Mouse (Mus musculus): Measurements from ENCODE around the gene Itsn1. TPM values are rescaled to one million over a fixed set of nuclear protein-coding genes. Genes with fewer than 3 reads are reported as not detected.

Itsn1 gene
- polyA plus RNA-seq, 2 experiments = 24.8 to 46.6 TPM

DNA sequence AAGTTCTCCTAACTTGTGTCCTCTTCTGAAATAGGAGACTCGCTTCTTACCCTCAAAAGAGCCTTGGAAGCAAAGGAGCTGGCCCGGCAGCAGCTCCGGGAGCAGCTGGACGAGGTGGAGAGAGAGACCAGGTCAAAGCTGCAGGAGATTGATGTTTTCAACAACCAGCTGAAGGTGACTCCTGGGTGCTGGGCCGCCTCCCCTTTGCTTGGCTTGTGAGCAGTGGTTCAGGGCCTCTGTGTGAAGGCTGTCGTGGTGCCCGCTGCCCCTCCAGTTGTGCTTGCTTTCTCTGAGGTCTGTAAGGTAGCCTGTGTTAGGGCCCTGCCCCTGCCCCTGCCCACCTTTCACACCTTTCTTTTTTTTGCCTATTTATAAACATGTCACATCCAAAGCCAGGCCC, 99.1 kb downstream of the Itsn1 start:
- no peaks in the 10 kb centered on the region for H3K4me1 ChIP-seq (ENCODE audit: control insufficient read depth, insufficient read depth, low read length)
- no peak overlapping the region for H3K4me3 ChIP-seq (replicated peaks; ENCODE audit: low read length)
- no peak overlapping the region for H3K4me2 ChIP-seq (replicated peaks; ENCODE audit: low read depth, low read length, severe bottlenecking)
- no peaks in the 10 kb centered on the region for H3K27me3 ChIP-seq (ENCODE audit: control insufficient read depth, insufficient read depth, low read length)
- H3K27ac ChIP-seq (replicated peaks; ENCODE audit: low read depth, low read length) = no peak overlapping the region
- 85% methylated on average over 7 of the region's 7 CpGs for WGBS
- no peak for DNase-seq (ENCODE audit: low spot score)
- H3K9ac ChIP-seq (ENCODE audit: low read depth, low read length, severe bottlenecking) = no peak overlapping the region
- ATAC-seq (ENCODE audit: low FRiP score, low read depth) = no peak
- TF ChIP-seq POLR2A (IDR thresholded peaks at IDR 0.05; ENCODE audit: borderline replicate concordance, extremely low read depth, insufficient read depth, insufficient read length) = no peak
- peaks cover 39% of the 10 kb centered on the region for H3K36me3 ChIP-seq (ENCODE audit: control insufficient read depth, insufficient read depth, low read length)
- no peaks in the 10 kb centered on the region for H3K9me3 ChIP-seq (ENCODE audit: control insufficient read depth, low read length)

DNA sequence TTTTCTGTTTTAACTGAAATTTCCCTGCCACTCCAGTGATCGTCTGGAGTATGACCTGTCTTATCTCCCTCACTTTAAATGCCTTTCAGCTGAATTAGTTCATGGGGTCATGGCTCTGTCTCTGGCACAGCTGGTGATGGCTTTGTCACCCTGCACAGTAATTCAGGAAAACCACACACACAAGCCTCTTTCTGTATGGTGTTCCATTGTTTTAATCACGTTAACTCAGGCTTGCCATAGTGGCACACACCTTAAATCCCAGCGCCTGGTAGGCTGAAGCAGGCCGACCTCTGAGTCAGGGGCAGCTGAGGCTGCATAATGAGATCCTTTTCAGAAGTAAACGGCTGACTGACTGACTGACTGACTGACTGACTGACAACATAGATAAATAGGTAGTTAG, 99.5 kb downstream of the Itsn1 start:
- H3K27ac ChIP-seq (replicated peaks; ENCODE audit: low read depth, low read length) = no peak overlapping the region
- no peaks in the 10 kb centered on the region for H3K4me1 ChIP-seq (ENCODE audit: control insufficient read depth, insufficient read depth, low read length)
- no peak for DNase-seq (ENCODE audit: low spot score)
- no peak overlapping the region for H3K4me3 ChIP-seq (replicated peaks; ENCODE audit: low read length)
- H3K36me3 ChIP-seq (ENCODE audit: control insufficient read depth, insufficient read depth, low read length) = peaks cover 38% of the 10 kb centered on the region
- no peak for ATAC-seq (ENCODE audit: low FRiP score, low read depth)
- TF ChIP-seq POLR2A (IDR thresholded peaks at IDR 0.05; ENCODE audit: borderline replicate concordance, extremely low read depth, insufficient read depth, insufficient read length) = no peak
- H3K4me2 ChIP-seq (replicated peaks; ENCODE audit: low read depth, low read length, severe bottlenecking) = no peak overlapping the region
- H3K9ac ChIP-seq (ENCODE audit: low read depth, low read length, severe bottlenecking) = no peak overlapping the region
- H3K9me3 ChIP-seq (ENCODE audit: control insufficient read depth, low read length) = no peaks in the 10 kb centered on the region
- H3K27me3 ChIP-seq (ENCODE audit: control insufficient read depth, insufficient read depth, low read length) = no peaks in the 10 kb centered on the region
- WGBS = 84% methylated on average over 5 of the region's 5 CpGs

DNA sequence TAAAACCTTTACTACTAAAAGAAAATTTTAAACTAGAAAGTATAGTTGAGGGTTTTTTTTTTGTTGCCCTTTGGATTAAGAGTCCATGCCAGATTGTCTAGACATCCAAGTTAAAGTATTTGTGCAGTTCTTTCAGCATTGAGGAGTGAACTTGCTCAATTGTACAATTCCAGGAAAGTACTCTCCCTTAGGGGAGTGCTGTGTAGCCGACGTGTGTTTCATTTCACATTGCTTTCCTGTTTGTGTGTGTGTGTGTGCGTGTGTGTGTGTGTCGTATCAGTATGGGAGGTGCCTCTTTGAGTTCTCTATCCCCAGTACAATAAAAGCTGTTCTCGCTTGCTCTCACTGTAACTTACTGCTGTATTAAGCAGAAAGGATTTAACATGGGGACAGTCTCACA, 100.0 kb downstream of the Itsn1 start:
- ATAC-seq (ENCODE audit: low FRiP score, low read depth) (no peak), DNase-seq (ENCODE audit: low spot score) (no peak)
- peaks cover 38% of the 10 kb centered on the region for H3K36me3 ChIP-seq (ENCODE audit: control insufficient read depth, insufficient read depth, low read length)
- 77% methylated on average over 5 of the region's 5 CpGs for WGBS
- peaks cover 4% of the 10 kb centered on the region; the same call in 1 of the 2 replicates for H3K4me1 ChIP-seq (ENCODE audit: control insufficient read depth, insufficient read depth, low read length)
- H3K4me3 ChIP-seq (replicated peaks; ENCODE audit: low read length) = no peak overlapping the region
- H3K9ac ChIP-seq (ENCODE audit: low read depth, low read length, severe bottlenecking) = no peak overlapping the region
- no peak overlapping the region for H3K27ac ChIP-seq (replicated peaks; ENCODE audit: low read depth, low read length)
- TF ChIP-seq POLR2A (IDR thresholded peaks at IDR 0.05; ENCODE audit: borderline replicate concordance, extremely low read depth, insufficient read depth, insufficient read length) = no peak
- H3K4me2 ChIP-seq (replicated peaks; ENCODE audit: low read depth, low read length, severe bottlenecking) = no peak overlapping the region
- H3K27me3 ChIP-seq (ENCODE audit: control insufficient read depth, insufficient read depth, low read length) = no peaks in the 10 kb centered on the region
- no peaks in the 10 kb centered on the region for H3K9me3 ChIP-seq (ENCODE audit: control insufficient read depth, low read length)

DNA sequence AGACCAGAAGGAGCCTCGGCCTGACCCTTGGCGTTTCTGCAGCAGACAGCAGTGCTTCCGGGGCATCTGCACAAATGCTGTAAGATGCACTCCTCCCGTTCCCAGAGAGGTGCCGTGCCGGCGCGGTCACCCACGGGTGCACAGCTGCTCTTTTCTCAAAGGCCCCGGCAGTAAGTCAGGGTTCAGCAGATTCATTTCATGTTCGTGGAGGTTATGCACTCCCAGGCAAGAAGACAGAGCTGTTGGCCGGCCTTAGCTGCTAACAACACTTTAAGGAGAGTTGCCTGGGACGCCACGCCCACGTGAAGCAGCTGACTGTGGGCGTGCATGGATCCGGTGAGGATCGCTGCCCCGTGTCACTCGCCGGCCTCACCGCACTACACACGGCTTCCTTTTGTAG, 101.2 kb downstream of the Itsn1 start:
- 92% methylated on average over 23 of the region's 23 CpGs for WGBS
- no peak overlapping the region for H3K9ac ChIP-seq (ENCODE audit: low read depth, low read length, severe bottlenecking)
- TF ChIP-seq POLR2A (IDR thresholded peaks at IDR 0.05; ENCODE audit: borderline replicate concordance, extremely low read depth, insufficient read depth, insufficient read length) = no peak
- no peaks in the 10 kb centered on the region for H3K9me3 ChIP-seq (ENCODE audit: control insufficient read depth, low read length)
- no peak overlapping the region for H3K4me2 ChIP-seq (replicated peaks; ENCODE audit: low read depth, low read length, severe bottlenecking)
- no peak overlapping the region for H3K4me3 ChIP-seq (replicated peaks; ENCODE audit: low read length)
- DNase-seq (ENCODE audit: low spot score) (no peak), ATAC-seq (ENCODE audit: low FRiP score, low read depth) (no peak)
- peaks cover 10% of the 10 kb centered on the region for H3K4me1 ChIP-seq (ENCODE audit: control insufficient read depth, insufficient read depth, low read length)
- no peaks in the 10 kb centered on the region for H3K27me3 ChIP-seq (ENCODE audit: control insufficient read depth, insufficient read depth, low read length)
- peaks cover 38% of the 10 kb centered on the region for H3K36me3 ChIP-seq (ENCODE audit: control insufficient read depth, insufficient read depth, low read length)
- H3K27ac ChIP-seq (replicated peaks; ENCODE audit: low read depth, low read length) = no peak overlapping the region

GRCm38 (mm10) chr16:91833121-91833520, 104.0 kb downstream of the Itsn1 start:
- WGBS = 80% methylated on average over 5 of the region's 5 CpGs
- H3K36me3 ChIP-seq (ENCODE audit: control insufficient read depth, insufficient read depth, low read length) = peaks cover 41% of the 10 kb centered on the region
- H3K27me3 ChIP-seq (ENCODE audit: control insufficient read depth, insufficient read depth, low read length) = no peaks in the 10 kb centered on the region

GRCm38 (mm10) chr16:91833558-91833957, 104.5 kb downstream of the Itsn1 start:
- Histone ChIP-seq H3K9me3 (ENCODE audit: control insufficient read depth, low read length) (no peaks in the 10 kb centered on the region), H3K4me3 (replicated peaks; ENCODE audit: low read length) (no peak overlapping the region), H3K27me3 (ENCODE audit: control insufficient read depth, insufficient read depth, low read length) (no peaks in the 10 kb centered on the region), H3K4me2 (replicated peaks; ENCODE audit: low read depth, low read length, severe bottlenecking) (no peak overlapping the region), H3K27ac (replicated peaks; ENCODE audit: low read depth, low read length) (no peak overlapping the region), H3K36me3 (ENCODE audit: control insufficient read depth, insufficient read depth, low read length) (peaks cover 37% of the 10 kb centered on the region), H3K4me1 (ENCODE audit: control insufficient read depth, insufficient read depth, low read length) (peaks cover 21% of the 10 kb centered on the region), H3K9ac (ENCODE audit: low read depth, low read length, severe bottlenecking) (no peak overlapping the region)
- WGBS = 63% methylated on average over 2 of the region's 2 CpGs
- ATAC-seq (ENCODE audit: low FRiP score, low read depth) (no peak), DNase-seq (ENCODE audit: low spot score) (no peak)
- TF ChIP-seq POLR2A (IDR thresholded peaks at IDR 0.05; ENCODE audit: borderline replicate concordance, extremely low read depth, insufficient read depth, insufficient read length) = no peak

More at GRCm38 (mm10) chr16:91833121-91833520, 104.0 kb downstream of the Itsn1 start:
- Histone ChIP-seq H3K4me1 (ENCODE audit: control insufficient read depth, insufficient read depth, low read length) (peaks cover 21% of the 10 kb centered on the region), H3K9ac (ENCODE audit: low read depth, low read length, severe bottlenecking) (no peak overlapping the region), H3K9me3 (ENCODE audit: control insufficient read depth, low read length) (no peaks in the 10 kb centered on the region), H3K4me2 (replicated peaks; ENCODE audit: low read depth, low read length, severe bottlenecking) (no peak overlapping the region), H3K4me3 (replicated peaks; ENCODE audit: low read length) (no peak overlapping the region), H3K27ac (replicated peaks; ENCODE audit: low read depth, low read length) (no peak overlapping the region)
- no peak for ATAC-seq (ENCODE audit: low FRiP score, low read depth)
- no peak for TF ChIP-seq POLR2A (IDR thresholded peaks at IDR 0.05; ENCODE audit: borderline replicate concordance, extremely low read depth, insufficient read depth, insufficient read length)
- DNase-seq (ENCODE audit: low spot score) = no peak
